Mouse (Mus musculus): ENCODE data around the gene Irf5.
"Not testable (repeated sequence)": the region's sequence is repeated elsewhere in the genome, so short reads cannot be mapped to it uniquely, and the experiment has no call there.

Irf5 gene

GRCm38 (mm10) chr6:29527361-29528164 is 1.1 kb downstream of the Irf5 start:
- DNase-seq = no peak

GRCm38 (mm10) chr6:29528165-29528505 is 1.7 kb downstream of the Irf5 start:
- DNase-seq = no peak

- DNase-seq = peak; percentile 38 to 45
Observed at GRCm38 (mm10) chr6:29528561-29529443, 2.4 kb downstream of the Irf5 start.

- DNase-seq = no peak
Observed at GRCm38 (mm10) chr6:29529444-29529820, 3.0 kb downstream of the Irf5 start.

- no peak for DNase-seq
Observed at GRCm38 (mm10) chr6:29530050-29530449, 3.6 kb downstream of the Irf5 start.

GRCm38 (mm10) chr6:29535316-29535715 is 8.9 kb downstream of the Irf5 start:
- no peak for DNase-seq

GRCm38 (mm10) chr6:29536651-29537193 is 10.3 kb downstream of the Irf5 start:
- no peak for DNase-seq

- DNase-seq = no peak
Observed at GRCm38 (mm10) chr6:29537221-29537620, 10.8 kb downstream of the Irf5 start.

- no peak for DNase-seq
Observed at GRCm38 (mm10) chr6:29539502-29539901, 13.1 kb downstream of the Irf5 start.

GRCm38 (mm10) chr6:29540223-29540622 is 13.8 kb downstream of the Irf5 start:
- no peak for DNase-seq

- DNase-seq = no peak
Observed at GRCm38 (mm10) chr6:29540956-29541355, 14.5 kb downstream of the Irf5 start.

GRCm38 (mm10) chr6:29545611-29546010 is 19.2 kb downstream of the Irf5 start:
- no peak for DNase-seq

GRCm38 (mm10) chr6:29547582-29547981 is 21.2 kb downstream of the Irf5 start:
- no peak for DNase-seq

- DNase-seq = no peak
Observed at GRCm38 (mm10) chr6:29548086-29548485, 21.7 kb downstream of the Irf5 start.

GRCm38 (mm10) chr6:29552526-29552925 is 26.1 kb downstream of the Irf5 start:
- no peak for DNase-seq

- no peak for DNase-seq
Observed at GRCm38 (mm10) chr6:29557112-29557511, 30.7 kb downstream of the Irf5 start.

GRCm38 (mm10) chr6:29576388-29576787 is 50.0 kb downstream of the Irf5 start:
- DNase-seq = not testable (repeated sequence)

- DNase-seq = no peak
Observed at GRCm38 (mm10) chr6:29580770-29581169, 54.3 kb downstream of the Irf5 start.

- DNase-seq = no peak
Observed at GRCm38 (mm10) chr6:29581202-29581601, 54.8 kb downstream of the Irf5 start.

Measured in lung, postnatal 4 days (tissue).